In genomic region chr15:91806463-91806862, GRCm38 (mm10) we compare ENCODE assay signal across 23 mouse cellular contexts. TPM values are rescaled to one million over a fixed set of nuclear protein-coding genes. Genes with fewer than 3 reads are reported as not detected.
DNase-seq lines count a peak whose midpoint lies in the region.
"Had no signal": no experiment of that assay in that cellular context is flagged by ENCODE, and none has a peak within 500 bp of the region (broad histone marks: within the 10 kb centered on the region; RNA-seq: fewer than 3 reads in every experiment).

No protein-coding gene starts in this region.

- intact Hi-C loops in left cerebral cortex, postnatal 36 days (cut with DNase I) = no loop called here

- peak; percentile 12 for DNase-seq in left cerebral cortex, adult 11 months (ENCODE audit: low spot score)
- no peak for DNase-seq in left cerebral cortex, postnatal 36 days (ENCODE audit: low spot score in 2 of 2)
- peak; percentile 67 for DNase-seq in brain, adult 2 months (ENCODE audit: low read depth, low spot score)
- peak; percentile 9 to 52 for DNase-seq in frontal cortex, postnatal 36 days (ENCODE audit: low spot score in 2 of 2)
- peak; percentile 5 for DNase-seq in right cerebral cortex, postnatal 25 days
- no peak for DNase-seq in layer of hippocampus, postnatal 25 days (ENCODE audit: extremely low spot score in 1 of 2, low spot score in 1 of 2)
- DNase-seq: adrenal gland, postnatal 36 days; B cell, adult 2 months; cerebellum, adult 2 months; cerebellum, postnatal 25 days; gastrocnemius, adult 2 months; gastrocnemius, postnatal 36 days; heart, adult 18-20 months; heart, postnatal 36 days; kidney, adult 2 months; kidney, postnatal 36 days; thymus, adult 2 months had no signal

RNA-seq across cellular contexts. Expression of gene Smgc, which starts 31.6 kb away (rescaled TPM):
- not detected for total RNA-seq in left cerebral cortex, postnatal 36 days (2021)
- total RNA-seq in layer of hippocampus, postnatal 25 days (2021) = not detected
- total RNA-seq: adrenal gland, adult 18-20 months; adrenal gland, postnatal 36 days; gastrocnemius, adult 2 months; gastrocnemius, postnatal 36 days; heart, adult 18-20 months; heart, postnatal 36 days; hindbrain, postnatal 0 days; layer of hippocampus, adult 2 months; layer of hippocampus, postnatal 14 days; liver, adult 2 months; midbrain, postnatal 0 days had no signal

Comparison
In these comparisons a context has a peak if more than half of its experiments do, and no peak if none do; other contexts are left out.
1. DNase-seq: peak in left cerebral cortex, adult 11 months (single experiment), brain, adult 2 months (single experiment), frontal cortex, postnatal 36 days (2 of 2) and right cerebral cortex, postnatal 25 days (single experiment); none in left cerebral cortex, postnatal 36 days (0 of 2) and layer of hippocampus, postnatal 25 days (0 of 2).